Mouse (Mus musculus): ENCODE measurements around the gene Nupl1.

DNA sequence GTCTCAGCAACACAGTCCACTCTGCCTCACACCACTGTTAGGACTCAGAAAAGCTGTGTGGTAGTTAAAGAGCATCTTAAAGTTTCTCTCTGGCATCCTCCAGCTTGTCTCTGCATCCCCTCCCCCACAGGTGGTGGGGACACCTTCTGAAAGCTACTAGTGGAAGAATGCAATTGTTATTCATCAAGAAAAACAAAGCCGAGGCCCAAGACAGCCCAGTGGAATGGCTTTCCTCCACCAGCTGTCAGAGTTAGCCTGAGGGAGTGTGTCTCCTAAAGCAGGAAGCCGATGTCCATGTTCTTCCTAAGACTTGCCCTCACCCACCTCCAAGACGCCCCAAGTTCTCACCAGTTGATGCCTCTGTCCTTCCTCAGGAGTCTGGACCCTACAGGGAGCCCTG is 102.3 kb downstream of the Nupl1 start:
- no peak for TF ChIP-seq CTCF (IDR thresholded peaks at IDR 0.05 in 2 of 3, conservative IDR thresholded peaks at IDR 0.05 in 1 of 3; ENCODE audit: control insufficient read depth in 1 of 3, insufficient read depth in 1 of 3, low read depth in 2 of 3, low read length in 3 of 3, poor library complexity in 1 of 3, severe bottlenecking in 1 of 3)
- no peak for TF ChIP-seq ZNF384 (IDR thresholded peaks at IDR 0.05; ENCODE audit: low read depth, low read length)
- no peak for TF ChIP-seq ELF1 (IDR thresholded peaks at IDR 0.05; ENCODE audit: low read depth, low read length)
- no peak for TF ChIP-seq CHD2 (IDR thresholded peaks at IDR 0.05; ENCODE audit: low read length)
- TF ChIP-seq POLR2A (IDR thresholded peaks at IDR 0.05; ENCODE audit: control insufficient read depth in 1 of 2, insufficient read depth in 1 of 2, low read depth in 1 of 2, low read length in 2 of 2, poor library complexity in 1 of 2) = no peak
- TF ChIP-seq ZKSCAN1 (IDR thresholded peaks at IDR 0.05; ENCODE audit: low read depth, low read length) = no peak
- TF ChIP-seq ETS1 (IDR thresholded peaks at IDR 0.05; ENCODE audit: low read depth, low read length) = no peak
- TF ChIP-seq SIN3A (IDR thresholded peaks at IDR 0.05; ENCODE audit: low read length) = no peak
- TF ChIP-seq MAX (IDR thresholded peaks at IDR 0.05; ENCODE audit: low read length) = no peak
- TF ChIP-seq MYC (IDR thresholded peaks at IDR 0.05; ENCODE audit: low read depth, low read length) = no peak
